ENCODE assay signal across 16 mouse cellular contexts in genomic region chr2:29843231-29844105, GRCm38 (mm10). TPM values are rescaled to one million over a fixed set of nuclear protein-coding genes. Genes with fewer than 3 reads are reported as not detected.
A peak's percentile ranks its signal among the peaks of the same experiment; 100 is the strongest.
DNase-seq lines count a peak whose midpoint lies in the region; ATAC-seq and TF ChIP-seq lines count a peak whose summit lies in the region.
"Had no signal": no experiment of that assay in that cellular context is flagged by ENCODE, and none has a peak within 500 bp of the region (broad histone marks: within the 10 kb centered on the region; RNA-seq: fewer than 3 reads in every experiment).

No protein-coding gene starts in this region.

- H3K4me3 ChIP-seq in cortical plate, adult 2 months (ENCODE audit: insufficient read depth, low read length): no peak overlapping the region
- H3K4me3 ChIP-seq in hindbrain, embryonic 13.5 days: 0 out of 2 replicates have a peak overlapping the region, but pooled peaks have one; percentile 80
- peak overlapping the region; percentile 90 for H3K4me3 ChIP-seq in neural tube, embryonic 11.5 days (ENCODE audit: low read depth, low read length)
- H3K4me3 ChIP-seq: erythroblast, embryonic 14.5 days; hindbrain, embryonic 15.5 days; stomach, embryonic 15.5 days had no signal

- peak overlapping the region; percentile 77 for H3K4me2 ChIP-seq in hindbrain, embryonic 13.5 days
- peak overlapping the region; percentile 81 for H3K4me2 ChIP-seq in neural tube, embryonic 11.5 days (ENCODE audit: low read depth)
- H3K4me2 ChIP-seq: liver, embryonic 11.5 days; stomach, embryonic 15.5 days had no signal

- no peaks in the 10 kb centered on the region for H3K27me3 ChIP-seq in hindbrain, embryonic 13.5 days
- peaks cover 16% of the 10 kb centered on the region for H3K27me3 ChIP-seq in neural tube, embryonic 11.5 days (ENCODE audit: control insufficient read depth, insufficient read depth, low read length)
- H3K27me3 ChIP-seq: hindbrain, embryonic 15.5 days had no signal

- H3K9me3 ChIP-seq in hindbrain, embryonic 13.5 days: no peaks in the 10 kb centered on the region
- no peaks in the 10 kb centered on the region for H3K9me3 ChIP-seq in neural tube, embryonic 11.5 days (ENCODE audit: control insufficient read depth, low read length)
- H3K9me3 ChIP-seq: hindbrain, embryonic 15.5 days; stomach, embryonic 15.5 days had no signal

- peaks cover 15% of the 10 kb centered on the region for H3K36me3 ChIP-seq in hindbrain, embryonic 13.5 days
- H3K36me3 ChIP-seq in neural tube, embryonic 11.5 days (ENCODE audit: control insufficient read depth, insufficient read depth, low read length): no peaks in the 10 kb centered on the region

- DNase-seq in left cerebral cortex, adult 18-20 months (ENCODE audit: low spot score in 2 of 2): peak; percentile 38 to 44
- DNase-seq in left cerebral cortex, adult 11 months (ENCODE audit: low spot score): no peak
- peak; percentile 80 for DNase-seq in neural tube, embryonic 11.5 days (ENCODE audit: low spot score)
- DNase-seq in kidney, postnatal 14 days: no peak
- no peak for DNase-seq in spleen, postnatal 4 days (ENCODE audit: low spot score in 2 of 2)
- DNase-seq in ovary, postnatal 36 days (ENCODE audit: low spot score): no peak
- DNase-seq: cerebellum, adult 11 months; kidney, postnatal 36 days; thymus, postnatal 25 days had no signal

- TF ChIP-seq POLR2A in cortical plate, adult 2 months (IDR thresholded peaks at IDR 0.05; ENCODE audit: extremely low read depth, insufficient read depth, low read length): peak; percentile 11; the same call in 1 of the 2 replicates

- H3K27ac ChIP-seq in cortical plate, adult 2 months (ENCODE audit: insufficient read depth, low read length): peak overlapping the region; percentile 36; the same call in 1 of the 2 replicates
- H3K27ac ChIP-seq in hindbrain, embryonic 13.5 days: peak overlapping the region; percentile 97
- H3K27ac ChIP-seq in neural tube, embryonic 11.5 days (ENCODE audit: low read depth, low read length): peak overlapping the region; percentile 99
- H3K27ac ChIP-seq: stomach, embryonic 15.5 days had no signal

- H3K9ac ChIP-seq in hindbrain, embryonic 13.5 days: peak overlapping the region; percentile 97
- peak overlapping the region; percentile 99 for H3K9ac ChIP-seq in neural tube, embryonic 11.5 days (ENCODE audit: low read length)
- H3K9ac ChIP-seq: stomach, embryonic 15.5 days had no signal

- WGBS in hindbrain, embryonic 13.5 days: 18% methylated on average over 9 of the region's 9 CpGs
- WGBS in neural tube, embryonic 11.5 days: 34% methylated on average over 9 of the region's 9 CpGs

- peak; percentile 17; the same call in 1 of the 2 replicates for ATAC-seq in hindbrain, embryonic 13.5 days (ENCODE audit: low FRiP score)
- ATAC-seq in neural tube, embryonic 11.5 days (ENCODE audit: insufficient read depth, low FRiP score, low TSS enrichment): peak; percentile 46
- ATAC-seq: forebrain, embryonic 16.5 days had no signal

- TF ChIP-seq CTCF in cortical plate, adult 2 months (IDR thresholded peaks at IDR 0.05; ENCODE audit: extremely low read depth, insufficient read depth, low read length): no peak

- H3K4me1 ChIP-seq in cortical plate, adult 2 months (ENCODE audit: control insufficient read depth, insufficient read depth, low read length): 0 out of 2 replicates have a peak, but pooled peaks cover 2% of the 10 kb centered on the region
- H3K4me1 ChIP-seq in hindbrain, embryonic 13.5 days (replicated peaks): peaks cover 82% of the 10 kb centered on the region
- H3K4me1 ChIP-seq in neural tube, embryonic 11.5 days (ENCODE audit: control insufficient read depth, insufficient read depth, low read length): peaks cover 49% of the 10 kb centered on the region

RNA-seq across cellular contexts. Expression of gene Urm1, which starts 23.6 kb away (rescaled TPM):
- total RNA-seq in left cerebral cortex, adult 18-20 months (2021): 10 to 100 TPM; 48.1 to 49.6 TPM
- 68.6 and 75.0 TPM in 2 replicates for polyA plus RNA-seq in cortical plate, adult 2 months (2012; rRNA removed)
- 23.5 and 26.8 TPM in 2 replicates for polyA plus RNA-seq in hindbrain, embryonic 13.5 days (2015; fragmentation: Nextera tagmentation; extraction: Ambion mirVana)
- polyA plus RNA-seq in neural tube, embryonic 11.5 days (2014; fragmentation: Nextera tagmentation; extraction: Ambion mirVana): 21.9 and 23.9 TPM in 2 replicates

RNA-seq across cellular contexts. Expression of gene Cercam, which starts 25.5 kb away (rescaled TPM):
- total RNA-seq in left cerebral cortex, adult 18-20 months (2021): 1 to 10 TPM; 7.4 to 9.9 TPM
- 18.4 and 21.0 TPM in 2 replicates for polyA plus RNA-seq in cortical plate, adult 2 months (2012; rRNA removed)
- 23.8 and 24.9 TPM in 2 replicates for polyA plus RNA-seq in hindbrain, embryonic 13.5 days (2015; fragmentation: Nextera tagmentation; extraction: Ambion mirVana)
- 17.5 and 20.2 TPM in 2 replicates for polyA plus RNA-seq in neural tube, embryonic 11.5 days (2014; fragmentation: Nextera tagmentation; extraction: Ambion mirVana)

RNA-seq across cellular contexts. Expression of gene Slc27a4, which starts 41.0 kb away (rescaled TPM):
- total RNA-seq in left cerebral cortex, adult 18-20 months (2021): 10 to 100 TPM; 72.1 to 75.8 TPM
- polyA plus RNA-seq in cortical plate, adult 2 months (2012; rRNA removed): 74.2 and 77.1 TPM in 2 replicates
- polyA plus RNA-seq in hindbrain, embryonic 13.5 days (2015; fragmentation: Nextera tagmentation; extraction: Ambion mirVana): 32.6 and 33.4 TPM in 2 replicates
- polyA plus RNA-seq in neural tube, embryonic 11.5 days (2014; fragmentation: Nextera tagmentation; extraction: Ambion mirVana): 20.5 and 20.8 TPM in 2 replicates

RNA-seq across cellular contexts. Expression of gene Odf2, which starts 45.6 kb away (rescaled TPM):
- 10 to 100 TPM; 84.6 to 94.6 TPM for total RNA-seq in left cerebral cortex, adult 18-20 months (2021)
- 172 and 188 TPM in 2 replicates for polyA plus RNA-seq in cortical plate, adult 2 months (2012; rRNA removed)
- polyA plus RNA-seq in hindbrain, embryonic 13.5 days (2015; fragmentation: Nextera tagmentation; extraction: Ambion mirVana): 70.3 and 78.3 TPM in 2 replicates
- polyA plus RNA-seq in neural tube, embryonic 11.5 days (2014; fragmentation: Nextera tagmentation; extraction: Ambion mirVana): 74.6 and 78.9 TPM in 2 replicates

RNA-seq across cellular contexts. Expression of gene Trub2, which starts 55.2 kb away (rescaled TPM):
- total RNA-seq in left cerebral cortex, adult 18-20 months (2021): 10 to 100 TPM; 39.3 to 39.5 TPM
- 37.6 and 40.0 TPM in 2 replicates for polyA plus RNA-seq in cortical plate, adult 2 months (2012; rRNA removed)
- 40.0 and 43.0 TPM in 2 replicates for polyA plus RNA-seq in hindbrain, embryonic 13.5 days (2015; fragmentation: Nextera tagmentation; extraction: Ambion mirVana)
- polyA plus RNA-seq in neural tube, embryonic 11.5 days (2014; fragmentation: Nextera tagmentation; extraction: Ambion mirVana): 31.4 and 33.9 TPM in 2 replicates

Comparison
In these comparisons a context has a peak if more than half of its experiments do, and no peak if none do; other contexts are left out.
1. DNase-seq: peak in left cerebral cortex, adult 18-20 months (2 of 2) and neural tube, embryonic 11.5 days (single experiment); none in left cerebral cortex, adult 11 months (single experiment), kidney, postnatal 14 days (single experiment), spleen, postnatal 4 days (0 of 2) and ovary, postnatal 36 days (single experiment).
2. H3K27ac ChIP-seq: peak in every context shown above with its lines; median percentile 99 in neural tube, embryonic 11.5 days; 97 in hindbrain, embryonic 13.5 days; 36 in cortical plate, adult 2 months.